Mouse (Mus musculus) heart, adult 8-10 months (tissue): ENCODE data around the gene Cnnm1. TPM values are rescaled to one million over a fixed set of nuclear protein-coding genes. Genes with fewer than 3 reads are reported as not detected.

Source experiments
- DNase-seq: peaks from one replicate; pipeline ENCODE4 v3.0.0; 2022; ENCODE audit warnings: low spot score
- total RNA-seq, 4 experiments: library from RNA; stranded (reverse); gene quantifications; 2 replicates each; pipeline ENCODE4 v1.2.4; 2022

Gene Cnnm1
- total RNA-seq, 4 experiments from 2014 or later, result 0.11 to 0.38 (median 0.22) TPM; not detected in 1

- no peak for DNase-seq
Observed at GRCm38 (mm10) chr19:43535372-43535771, 95.1 kb downstream of the Cnnm1 start.

DNA sequence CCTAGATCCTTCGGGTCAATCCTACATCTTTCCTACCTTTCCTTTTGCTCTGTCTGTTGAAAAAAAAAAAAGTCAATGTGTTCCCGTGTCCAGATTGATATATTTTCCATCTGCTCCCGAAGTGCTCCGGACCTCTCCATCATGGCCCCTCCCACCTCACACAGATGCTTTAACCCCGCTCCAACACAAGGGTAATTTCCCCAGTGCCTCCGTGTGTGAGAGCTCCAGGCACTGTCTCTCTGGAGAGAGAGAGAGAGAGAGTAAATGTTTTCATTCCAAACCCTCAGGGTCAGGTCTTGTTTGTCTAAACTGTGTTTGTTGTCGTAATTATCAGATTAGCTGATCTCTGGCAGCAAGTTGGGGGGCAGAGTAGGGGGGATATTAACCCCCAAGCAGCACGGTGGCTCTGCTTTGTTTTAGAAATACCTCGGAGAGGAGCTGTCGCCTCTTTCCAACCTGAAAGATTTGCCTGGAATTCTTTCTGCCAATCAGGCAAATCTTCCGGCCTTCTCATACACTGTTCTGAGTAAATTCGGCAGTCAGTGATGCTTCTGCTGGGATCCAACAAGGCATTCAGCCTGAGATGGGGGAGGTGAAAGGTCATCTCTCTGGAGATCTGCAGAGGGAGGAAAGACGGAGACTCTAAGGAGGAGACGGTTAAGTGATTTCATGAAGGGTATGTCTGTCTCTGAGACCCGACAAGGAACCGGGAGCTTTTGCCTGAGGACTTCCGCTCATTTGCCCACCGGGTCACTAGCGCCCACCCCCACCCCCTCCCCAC, 106.3 kb downstream of the Cnnm1 start:
- DNase-seq, result no peak

Other genes with a start within 250 kb of the Cnnm1 start
- gene Hpse2, start 52.1 kb upstream of the Cnnm1 start, total RNA-seq, result under 1 TPM in 2 of 4 experiments, not detected in 2; 0.06 to 0.57 TPM
- 1,000 to 10,000 TPM in 3 of 4 experiments, 100 to 1,000 TPM in 1; 973 to 1,404 (median 1,052) TPM for gene Got1, start 84.2 kb downstream of the Cnnm1 start, total RNA-seq
- not detected for gene Nkx2-3, start 171.9 kb downstream of the Cnnm1 start, total RNA-seq
- 10 to 100 TPM; 24.8 to 29.5 (median 27.4) TPM for gene Slc25a28, start 234.4 kb downstream of the Cnnm1 start, total RNA-seq
- 1 to 10 TPM; 1.6 to 2.6 (median 2.1) TPM for gene Entpd7, start 249.2 kb downstream of the Cnnm1 start, total RNA-seq